Mouse (Mus musculus) lung, embryonic 15.5 days (tissue): ENCODE measurements around the gene Helz2. TPM values are rescaled to one million over a fixed set of nuclear protein-coding genes. Genes with fewer than 3 reads are reported as not detected.
"Not testable (repeated sequence)": the region's sequence is repeated elsewhere in the genome, so short reads cannot be mapped to it uniquely, and the experiment has no call there.

Source experiments
- ATAC-seq: fragments of 200-750 bp; cut with Nextera tagmentation; 2 replicates; pipeline ENCODE4 v1.8.0; 2017; ENCODE audit warnings: moderate number of reproducible peaks, borderline replicate concordance; ENCODE audit not compliant: low FRiP score, low TSS enrichment; ENCODE audit errors: extremely low read depth
- H3K27ac ChIP-seq: fragments of 300-500 bp; sonication (generic); 2 replicates; pipeline ENCODE4 v1.5.1; 2015; ENCODE audit warnings: moderate library complexity, mild to moderate bottlenecking, inconsistent platforms
- H3K27me3 ChIP-seq: fragments of 300-500 bp; sonication (generic); 2 replicates; pipeline ENCODE4 v1.6.1; 2015; ENCODE audit warnings: inconsistent platforms
- H3K36me3 ChIP-seq: fragments of 300-500 bp; sonication (generic); 2 replicates; pipeline ENCODE4 v1.6.1; 2015; ENCODE audit warnings: inconsistent platforms
- H3K4me1 ChIP-seq: fragments of 300-500 bp; sonication (generic); 2 replicates; pipeline ENCODE4 v1.6.1; 2015; ENCODE audit warnings: inconsistent platforms
- H3K4me2 ChIP-seq: fragments of 300-500 bp; sonication (generic); 2 replicates; pipeline ENCODE4 v1.6.1; 2015; ENCODE audit warnings: inconsistent platforms, mild to moderate bottlenecking, moderate library complexity
- H3K4me3 ChIP-seq: fragments of 300-500 bp; sonication (generic); 2 replicates; pipeline ENCODE4 v1.5.1; 2015; ENCODE audit warnings: mild to moderate bottlenecking, inconsistent platforms
- H3K9ac ChIP-seq: fragments of 300-500 bp; sonication (generic); 2 replicates; pipeline ENCODE4 v1.6.1; 2015; ENCODE audit warnings: inconsistent platforms
- H3K9me3 ChIP-seq: fragments of 300-500 bp; sonication (generic); 2 replicates; pipeline ENCODE4 v1.6.1; 2016; ENCODE audit warnings: inconsistent platforms
- WGBS: fragments of 180-500 bp; shearing (Covaris S2); methylation state at CpG from one replicate; pipeline ENCODE4 v1.1.7; 2015; 5-methylcytosine and 5-hydroxymethylcytosine counted together
- polyA plus RNA-seq: library from polyadenylated mRNA; unstranded; fragments of >200 nt; fragmentation: Nextera tagmentation; extraction: Ambion mirVana; gene quantifications from 2 replicates; pipeline ENCODE4 v1.2.1, GENCODE M21; 2015

Gene Helz2
- 2.6 and 3.1 TPM in 2 replicates for polyA plus RNA-seq

GRCm38 (mm10) chr2:181241602-181242313 is at the start of gene Helz2:
TSS of gene Helz2 (minus strand) at chr2:181242027.
- peaks cover 9% of the 10 kb centered on the region for H3K4me1 ChIP-seq
- peak within 1 kb of the TSS; percentile 67 for H3K4me2 ChIP-seq
- H3K36me3 ChIP-seq: 0 out of 2 replicates have a peak, but pooled peaks cover 2% of the 10 kb centered on the region
- peak within 1 kb of the TSS; percentile 63 for H3K9ac ChIP-seq
- no peaks in the 10 kb centered on the region for H3K9me3 ChIP-seq
- H3K27ac ChIP-seq: no peak within 1 kb of the TSS
- H3K4me3 ChIP-seq: peak within 1 kb of the TSS; percentile 62
- 6% methylated on average over 16 of the region's 16 CpGs for WGBS
- peak; percentile 72; the same call in 1 of the 2 replicates for ATAC-seq
- no peaks in the 10 kb centered on the region for H3K27me3 ChIP-seq

- Histone ChIP-seq H3K4me3 (no peak overlapping the region), H3K9ac (no peak overlapping the region), H3K4me2 (no peak overlapping the region), H3K36me3 (0 out of 2 replicates have a peak, but pooled peaks cover 4% of the 10 kb centered on the region), H3K9me3 (no peaks in the 10 kb centered on the region), H3K27me3 (no peaks in the 10 kb centered on the region), H3K4me1 (peaks cover 17% of the 10 kb centered on the region), H3K27ac (no peak overlapping the region)
- no peak for ATAC-seq
- 71% methylated on average over 1 of the region's 1 CpGs for WGBS
Measured at GRCm38 (mm10) chr2:181290937-181291336, 49.1 kb upstream of the Helz2 start.

- peak overlapping the region; percentile 76 for H3K4me3 ChIP-seq
Measured at GRCm38 (mm10) chr2:181288691-181289090, 46.9 kb upstream of the Helz2 start.

GRCm38 (mm10) chr2:181287958-181288350 is 46.1 kb upstream of the Helz2 start, which contains the start of gene Gmeb2:
TSS of gene Gmeb2 (minus strand) at chr2:181288035.
- H3K4me2 ChIP-seq: peak within 1 kb of the TSS; percentile 61
- H3K27ac ChIP-seq: peak within 1 kb of the TSS; percentile 95
- H3K9me3 ChIP-seq, H3K27me3 ChIP-seq: not testable (repeated sequence)
- WGBS: under 1% methylated on average over 38 of the region's 38 CpGs
- peak; percentile 97 for ATAC-seq
- H3K4me3 ChIP-seq: peak within 1 kb of the TSS; percentile 76
- peaks cover 12% of the 10 kb centered on the region for H3K36me3 ChIP-seq
- peak within 1 kb of the TSS; percentile 90 for H3K9ac ChIP-seq
- peaks cover 17% of the 10 kb centered on the region for H3K4me1 ChIP-seq

More at GRCm38 (mm10) chr2:181288691-181289090, 46.9 kb upstream of the Helz2 start:
- 64% methylated on average over 3 of the region's 3 CpGs for WGBS
- Histone ChIP-seq H3K9me3 (no peaks in the 10 kb centered on the region), H3K9ac (peak overlapping the region; percentile 32), H3K4me2 (peak overlapping the region; percentile 60), H3K36me3 (peaks cover 7% of the 10 kb centered on the region; the same call in 1 of the 2 replicates), H3K4me1 (peaks cover 17% of the 10 kb centered on the region), H3K27me3 (no peaks in the 10 kb centered on the region), H3K27ac (peak overlapping the region; percentile 27; the same call in 1 of the 2 replicates)
- no peak for ATAC-seq

- no peaks in the 10 kb centered on the region for H3K27me3 ChIP-seq
- H3K4me1 ChIP-seq: peaks cover 17% of the 10 kb centered on the region
- peak overlapping the region; percentile 90 for H3K9ac ChIP-seq
- under 1% methylated on average over 46 of the region's 71 CpGs for WGBS
- peaks cover 13% of the 10 kb centered on the region for H3K36me3 ChIP-seq
- H3K4me2 ChIP-seq: peak overlapping the region; percentile 61
- H3K27ac ChIP-seq: peak overlapping the region; percentile 95
- peak overlapping the region; percentile 76 for H3K4me3 ChIP-seq
- H3K9me3 ChIP-seq: no peaks in the 10 kb centered on the region
- ATAC-seq: peak; percentile 87
Measured at GRCm38 (mm10) chr2:181287338-181287957, 45.6 kb upstream of the Helz2 start.

GRCm38 (mm10) chr2:181286629-181287337 is 45.0 kb upstream of the Helz2 start:
- 47% methylated on average over 6 of the region's 6 CpGs for WGBS
- Histone ChIP-seq H3K9ac (peak overlapping the region; percentile 90), H3K27me3 (no peaks in the 10 kb centered on the region), H3K9me3 (no peaks in the 10 kb centered on the region), H3K4me3 (peak overlapping the region; percentile 76), H3K27ac (peak overlapping the region; percentile 95), H3K4me1 (peaks cover 17% of the 10 kb centered on the region), H3K36me3 (peaks cover 13% of the 10 kb centered on the region), H3K4me2 (peak overlapping the region; percentile 61)
- no peak for ATAC-seq

GRCm38 (mm10) chr2:181279968-181280367 is 38.1 kb upstream of the Helz2 start:
- no peak overlapping the region for H3K4me3 ChIP-seq
- ATAC-seq: no peak
- no peak overlapping the region for H3K9ac ChIP-seq
- no peaks in the 10 kb centered on the region for H3K9me3 ChIP-seq
- no peaks in the 10 kb centered on the region for H3K27me3 ChIP-seq
- 86% methylated on average over 1 of the region's 1 CpGs for WGBS
- H3K4me1 ChIP-seq: no peaks in the 10 kb centered on the region
- no peak overlapping the region for H3K27ac ChIP-seq
- H3K4me2 ChIP-seq: no peak overlapping the region
- H3K36me3 ChIP-seq: peaks cover 39% of the 10 kb centered on the region

GRCm38 (mm10) chr2:181277866-181278265 is 36.0 kb upstream of the Helz2 start:
- no peak for ATAC-seq
- Histone ChIP-seq H3K4me2 (no peak overlapping the region), H3K27me3 (no peaks in the 10 kb centered on the region), H3K4me3 (no peak overlapping the region), H3K36me3 (peaks cover 42% of the 10 kb centered on the region), H3K9me3 (no peaks in the 10 kb centered on the region), H3K27ac (no peak overlapping the region), H3K4me1 (no peaks in the 10 kb centered on the region), H3K9ac (no peak overlapping the region)
- 53% methylated on average over 3 of the region's 3 CpGs for WGBS

- no peak overlapping the region for H3K4me3 ChIP-seq
- no peaks in the 10 kb centered on the region for H3K27me3 ChIP-seq
- H3K36me3 ChIP-seq: peaks cover 43% of the 10 kb centered on the region
- no peaks in the 10 kb centered on the region for H3K9me3 ChIP-seq
- no peaks in the 10 kb centered on the region for H3K4me1 ChIP-seq
- ATAC-seq: peak; percentile 19; the same call in 1 of the 2 replicates
- no peak overlapping the region for H3K4me2 ChIP-seq
- no peak overlapping the region for H3K9ac ChIP-seq
- WGBS: 44% methylated on average over 1 of the region's 1 CpGs
- H3K27ac ChIP-seq: no peak overlapping the region
Measured at GRCm38 (mm10) chr2:181276766-181277165, 34.9 kb upstream of the Helz2 start.

- Histone ChIP-seq H3K4me2 (no peak overlapping the region), H3K36me3 (peaks cover 60% of the 10 kb centered on the region), H3K27ac (no peak overlapping the region), H3K4me1 (no peaks in the 10 kb centered on the region), H3K4me3 (no peak overlapping the region), H3K9me3 (no peaks in the 10 kb centered on the region), H3K9ac (no peak overlapping the region), H3K27me3 (no peaks in the 10 kb centered on the region)
- WGBS: 76% methylated on average over 4 of the region's 4 CpGs
- ATAC-seq: no peak
Measured at GRCm38 (mm10) chr2:181274639-181275038, 32.8 kb upstream of the Helz2 start.

GRCm38 (mm10) chr2:181273829-181274228 is 32.0 kb upstream of the Helz2 start:
- H3K27me3 ChIP-seq: no peaks in the 10 kb centered on the region
- no peak for ATAC-seq
- no peak overlapping the region for H3K4me3 ChIP-seq
- no peak overlapping the region for H3K4me2 ChIP-seq
- H3K36me3 ChIP-seq: peaks cover 59% of the 10 kb centered on the region
- H3K9me3 ChIP-seq: no peaks in the 10 kb centered on the region
- H3K27ac ChIP-seq: no peak overlapping the region
- 88% methylated on average over 2 of the region's 2 CpGs for WGBS
- no peak overlapping the region for H3K9ac ChIP-seq
- H3K4me1 ChIP-seq: no peaks in the 10 kb centered on the region
